Mouse (Mus musculus) G1E (cell line): ENCODE results near the gene Cntn4.

Experiments
- CTCF ChIP-seq: IDR thresholded peaks from 2 replicates; pipeline ENCODE4 v1.5.1; 2012; ENCODE audit warnings: low read depth, low read length, inconsistent platforms, mixed read lengths
- GATA1 ChIP-seq: IDR thresholded peaks from 2 replicates; pipeline ENCODE4 v1.6.1; 2012; ENCODE audit warnings: borderline replicate concordance, low read length, inconsistent platforms, mixed read lengths
- GATA2 ChIP-seq: IDR thresholded peaks from 2 replicates; pipeline ENCODE4 v1.6.1; 2012; ENCODE audit warnings: low read depth, low read length, inconsistent platforms, borderline replicate concordance
- POLR2AphosphoS5 ChIP-seq: IDR thresholded peaks from 2 replicates; pipeline ENCODE4 v1.6.1; 2012; ENCODE audit warnings: low read depth, low read length, inconsistent platforms; ENCODE audit not compliant: insufficient replicate concordance
- TAL1 ChIP-seq: conservative IDR thresholded peaks from 2 replicates; pipeline ENCODE4 v1.6.1; 2012; ENCODE audit warnings: low read depth, low read length, inconsistent platforms, mixed read lengths

- no peak for TF ChIP-seq CTCF
- no peak for TF ChIP-seq POLR2AphosphoS5
- no peak for TF ChIP-seq GATA1
- TF ChIP-seq GATA2 = no peak
- no peak for TF ChIP-seq TAL1
These were observed 778.2 kb downstream of the Cntn4 start for GRCm38 (mm10) chr6:106455616-106456015.
